Mouse (Mus musculus): ENCODE measurements around the gene St3gal6. TPM values are rescaled to one million over a fixed set of nuclear protein-coding genes. Genes with fewer than 3 reads are reported as not detected.

St3gal6 gene
- total and polyA plus RNA-seq, 3 experiments, result 167 to 420 (median 240) TPM

GRCm38 (mm10) chr16:58446281-58447259 lies 77.5 kb downstream of the St3gal6 start:
- in situ Hi-C loops (cut with MboI; ENCODE audit: low pct_ligation_motif_present, low pct_unique_long_range_greater_than_20kb, low sequenced_read_pairs), result loop anchor here (10.0 kb wide), 1 partner anchor 152 kb away; no protein-coding TSS in a partner anchor
- Histone ChIP-seq H3K27me3 (replicated peaks) (no peaks in the 10 kb centered on the region), H3K9ac (ENCODE audit: insufficient read depth, low read depth) (no peak overlapping the region), H3K4me2 (ENCODE audit: insufficient read depth, low read depth, poor library complexity, severe bottlenecking) (no peak overlapping the region), H3K36me3 (replicated peaks in 1 of 2; ENCODE audit: control insufficient read depth in 1 of 2, insufficient read depth in 1 of 2, low read length in 1 of 2) (peaks cover 0 to 2% of the 10 kb centered on the region in 2 experiments), H3K4me1 (ENCODE audit: control insufficient read depth in 1 of 2, insufficient read depth in 2 of 2) (no peaks in the 10 kb centered on the region), H3K9me3 (replicated peaks; ENCODE audit: low read length) (no peaks in the 10 kb centered on the region), H3K4me3 (replicated peaks in 1 of 3; ENCODE audit: low read depth in 2 of 3, low read length in 2 of 3, poor library complexity in 1 of 3) (no peak overlapping the region), H3K27ac (ENCODE audit: insufficient read depth, low read depth) (no peak overlapping the region), H3K79me2 (replicated peaks; ENCODE audit: control insufficient read depth, extremely low read depth, insufficient read depth, poor library complexity, severe bottlenecking) (no peaks in the 10 kb centered on the region)
- dilution Hi-C loops (cut with MboI; ENCODE audit: extremely low pct_ligation_motif_present, extremely low pct_unique_long_range_greater_than_20kb, low sequenced_read_pairs), result no loop called here
- DNase-seq (ENCODE audit: extremely low read depth), result no peak
- TF ChIP-seq MAX (IDR thresholded peaks at IDR 0.05; ENCODE audit: low read length) (no peak), POLR2A (IDR thresholded peaks at IDR 0.05; ENCODE audit: low read depth, low read length) (no peak), JUN (IDR thresholded peaks at IDR 0.05; ENCODE audit: insufficient read depth, low read depth, low read length) (no peak), CHD2 (IDR thresholded peaks at IDR 0.05; ENCODE audit: low read length) (no peak), NELFE (IDR thresholded peaks at IDR 0.05; ENCODE audit: low read depth, low read length) (no peak), USF2 (conservative IDR thresholded peaks at IDR 0.05; ENCODE audit: low read depth, low read length) (no peak), MEF2A (IDR thresholded peaks at IDR 0.05; ENCODE audit: borderline replicate concordance, low read depth, low read length) (no peak), SMC3 (IDR thresholded peaks at IDR 0.05; ENCODE audit: low read depth, low read length) (peak; percentile 50), CTCF (conservative IDR thresholded peaks at IDR 0.05 in 1 of 2, IDR thresholded peaks at IDR 0.05 in 1 of 2; ENCODE audit: low read depth in 2 of 2, low read length in 2 of 2) (peak in 1 of 2 experiments; percentile 51; a peak in 2 of 4 replicates), USF1 (IDR thresholded peaks at IDR 0.05; ENCODE audit: low read depth, low read length) (no peak), RAD21 (IDR thresholded peaks at IDR 0.05; ENCODE audit: low read depth, low read length) (peak; percentile 32), POLR2AphosphoS2 (IDR thresholded peaks at IDR 0.05; ENCODE audit: low read depth, low read length) (no peak)

- DNase-seq (ENCODE audit: extremely low read depth), result no peak
- H3K4me1 ChIP-seq (ENCODE audit: control insufficient read depth in 1 of 2, insufficient read depth in 2 of 2), result no peaks in the 10 kb centered on the region
- no peaks in the 10 kb centered on the region for H3K27me3 ChIP-seq (replicated peaks)
- no peaks in the 10 kb centered on the region for H3K36me3 ChIP-seq (replicated peaks in 1 of 2; ENCODE audit: control insufficient read depth in 1 of 2, insufficient read depth in 1 of 2, low read length in 1 of 2)
- H3K79me2 ChIP-seq (replicated peaks; ENCODE audit: control insufficient read depth, extremely low read depth, insufficient read depth, poor library complexity, severe bottlenecking), result no peaks in the 10 kb centered on the region
- dilution Hi-C loops (cut with MboI; ENCODE audit: extremely low pct_ligation_motif_present, extremely low pct_unique_long_range_greater_than_20kb, low sequenced_read_pairs) (no loop called here), in situ Hi-C loops (cut with MboI; ENCODE audit: low pct_ligation_motif_present, low pct_unique_long_range_greater_than_20kb, low sequenced_read_pairs) (loop anchor here (10.0 kb wide), 1 partner anchor 150 kb away; no protein-coding TSS in a partner anchor)
- TF ChIP-seq SMC3 (IDR thresholded peaks at IDR 0.05; ENCODE audit: low read depth, low read length) (peak; percentile 85), CTCF (conservative IDR thresholded peaks at IDR 0.05 in 1 of 2, IDR thresholded peaks at IDR 0.05 in 1 of 2; ENCODE audit: low read depth in 2 of 2, low read length in 2 of 2) (peak; percentile 35 to 91; a peak in 3 of 4 replicates), E2F4 (IDR thresholded peaks at IDR 0.05; ENCODE audit: insufficient replicate concordance, low read depth, low read length) (no peak), JUND (conservative IDR thresholded peaks at IDR 0.05; ENCODE audit: low read depth, low read length) (no peak; the same call in 1 of the 2 replicates), RAD21 (IDR thresholded peaks at IDR 0.05; ENCODE audit: low read depth, low read length) (peak; percentile 85), ZC3H11A (IDR thresholded peaks at IDR 0.05; ENCODE audit: low read depth, low read length) (peak; percentile 55)
- no peak overlapping the region for H3K9ac ChIP-seq (ENCODE audit: insufficient read depth, low read depth)
- H3K9me3 ChIP-seq (replicated peaks; ENCODE audit: low read length), result no peaks in the 10 kb centered on the region
- H3K27ac ChIP-seq (ENCODE audit: insufficient read depth, low read depth), result no peak overlapping the region
- H3K4me3 ChIP-seq (replicated peaks in 1 of 3; ENCODE audit: low read depth in 2 of 3, low read length in 2 of 3, poor library complexity in 1 of 3), result no peak overlapping the region
- H3K4me2 ChIP-seq (ENCODE audit: insufficient read depth, low read depth, poor library complexity, severe bottlenecking), result no peak overlapping the region
Measured at GRCm38 (mm10) chr16:58444735-58445134, 79.3 kb downstream of the St3gal6 start.

Measured in CH12.LX (cell line).